Mouse (Mus musculus) embryonic facial prominence, embryonic 14.5 days (tissue): Measurements from ENCODE around the gene Etl4. TPM values are rescaled to one million over a fixed set of nuclear protein-coding genes. Genes with fewer than 3 reads are reported as not detected.
A peak's percentile ranks its signal among the peaks of the same experiment; 100 is the strongest.

Experiments used
- ATAC-seq: fragments of 200-750 bp; cut with Nextera tagmentation; 2 replicates; pipeline ENCODE4 v1.8.0; 2017; ENCODE audit warnings: low read depth, moderate number of reproducible peaks, moderate TSS enrichment
- DNase-seq: peaks from one replicate; pipeline ENCODE4 v3.0.0-alpha.2; 2015; ENCODE audit warnings: low spot score
- H3K27ac ChIP-seq: fragments of 300-500 bp; sonication (generic); replicated peaks from 2 replicates; pipeline ENCODE4 v1.5.1; 2014; ENCODE audit warnings: low read depth, mild to moderate bottlenecking, low read length, moderate library complexity
- H3K27me3 ChIP-seq: fragments of 300-500 bp; sonication (generic); replicated peaks from 2 replicates; pipeline ENCODE4 v1.6.1; 2014; ENCODE audit warnings: low read length; ENCODE audit not compliant: control insufficient read depth, insufficient read depth
- H3K36me3 ChIP-seq: fragments of 300-500 bp; sonication (generic); 2 replicates; pipeline ENCODE4 v1.6.1; 2014; ENCODE audit warnings: low read length, mixed read lengths; ENCODE audit not compliant: control insufficient read depth, insufficient read depth
- H3K4me1 ChIP-seq: fragments of 300-500 bp; sonication (generic); 2 replicates; pipeline ENCODE4 v1.6.1; 2014; ENCODE audit warnings: antibody characterized with exemption, low read length; ENCODE audit not compliant: control insufficient read depth, insufficient read depth
- H3K4me2 ChIP-seq: fragments of 300-500 bp; sonication (generic); 2 replicates; pipeline ENCODE4 v1.6.1; 2014; ENCODE audit warnings: low read depth, mild to moderate bottlenecking, low read length, moderate library complexity, mixed read lengths
- H3K4me3 ChIP-seq: fragments of 300-500 bp; sonication (generic); 2 replicates; pipeline ENCODE4 v1.5.1; 2014; ENCODE audit warnings: low read depth, mild to moderate bottlenecking, low read length
- H3K9ac ChIP-seq: fragments of 300-500 bp; sonication (generic); 2 replicates; pipeline ENCODE4 v1.6.1; 2014; ENCODE audit warnings: low read depth, mild to moderate bottlenecking, low read length, moderate library complexity, mixed read lengths
- H3K9me3 ChIP-seq: fragments of 300-500 bp; sonication (generic); 2 replicates; pipeline ENCODE4 v1.6.1; 2016; ENCODE audit warnings: low read length; ENCODE audit not compliant: control insufficient read depth
- WGBS: fragments of 180-500 bp; shearing (Covaris S2); extraction: QIAGEN DNeasy Blood & Tissue Kit; methylation state at CpG from one replicate; pipeline ENCODE4 v1.1.7; 2014; 5-methylcytosine and 5-hydroxymethylcytosine counted together
- polyA plus RNA-seq: library from polyadenylated mRNA; unstranded; fragments of >200 nt; fragmentation: Nextera tagmentation; extraction: Ambion mirVana; gene quantifications from 2 replicates; pipeline ENCODE4 v1.2.1, GENCODE M21; 2014

The Etl4 gene
- polyA plus RNA-seq, 1 experiment from 2014 or later = 39.2 TPM

DNA sequence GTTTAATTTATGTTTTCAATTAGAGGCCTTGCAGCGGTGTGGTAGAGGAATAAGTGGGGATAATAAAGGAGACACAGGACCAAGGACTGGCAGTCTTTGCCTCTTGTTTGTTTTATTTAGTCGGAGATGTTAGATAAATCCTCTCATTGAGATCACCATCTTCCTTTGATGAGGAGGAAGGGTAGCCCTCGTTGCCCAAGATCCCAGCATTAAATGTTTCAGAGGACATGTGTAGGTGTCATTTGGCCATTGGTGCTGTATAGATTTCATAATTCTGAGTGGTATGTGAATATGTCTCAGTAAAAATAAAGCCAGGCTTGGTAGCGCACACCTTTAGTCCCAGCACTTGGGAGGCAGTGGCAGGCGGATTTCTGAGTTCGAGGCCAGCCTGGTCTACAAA lies 508.4 kb downstream of the Etl4 start:
- H3K36me3 ChIP-seq = no peaks in the 10 kb centered on the region
- H3K27me3 ChIP-seq = no peaks in the 10 kb centered on the region
- ATAC-seq (no peak), DNase-seq (no peak)
- H3K4me1 ChIP-seq = peaks cover 15% of the 10 kb centered on the region
- H3K4me3 ChIP-seq = no peak overlapping the region
- H3K27ac ChIP-seq = no peak overlapping the region
- H3K9me3 ChIP-seq = no peaks in the 10 kb centered on the region
- no peak overlapping the region for H3K4me2 ChIP-seq
- no peak overlapping the region for H3K9ac ChIP-seq
- 67% methylated on average over 6 of the region's 6 CpGs for WGBS

DNA sequence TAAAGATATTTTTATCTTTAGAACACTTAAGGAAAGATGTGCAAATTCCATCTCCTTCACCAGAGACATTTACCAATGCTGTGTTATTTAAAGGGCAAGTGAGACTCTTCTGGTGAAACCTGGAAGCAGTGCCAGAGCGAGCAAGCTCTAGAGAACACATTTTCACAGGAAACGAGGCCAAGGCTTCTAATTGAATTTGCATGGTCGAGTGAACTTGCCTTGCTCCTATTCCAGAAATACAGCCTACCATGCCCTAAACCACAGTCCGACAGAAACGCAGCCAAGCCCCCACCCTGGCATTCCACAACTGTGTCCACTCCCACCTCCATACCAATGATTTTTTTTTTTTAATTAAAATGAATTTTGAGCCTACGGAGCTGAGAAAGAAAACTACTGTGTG lies 510.4 kb downstream of the Etl4 start:
- no peak overlapping the region for H3K9ac ChIP-seq
- H3K4me1 ChIP-seq = peaks cover 15% of the 10 kb centered on the region
- H3K9me3 ChIP-seq = no peaks in the 10 kb centered on the region
- no peaks in the 10 kb centered on the region for H3K36me3 ChIP-seq
- peak; percentile 80; the same call in 1 of the 2 replicates for ATAC-seq
- H3K27me3 ChIP-seq = no peaks in the 10 kb centered on the region
- H3K4me3 ChIP-seq = no peak overlapping the region
- DNase-seq = peak; percentile 92
- no peak overlapping the region for H3K4me2 ChIP-seq
- 18% methylated on average over 6 of the region's 6 CpGs for WGBS
- H3K27ac ChIP-seq = no peak overlapping the region

DNA sequence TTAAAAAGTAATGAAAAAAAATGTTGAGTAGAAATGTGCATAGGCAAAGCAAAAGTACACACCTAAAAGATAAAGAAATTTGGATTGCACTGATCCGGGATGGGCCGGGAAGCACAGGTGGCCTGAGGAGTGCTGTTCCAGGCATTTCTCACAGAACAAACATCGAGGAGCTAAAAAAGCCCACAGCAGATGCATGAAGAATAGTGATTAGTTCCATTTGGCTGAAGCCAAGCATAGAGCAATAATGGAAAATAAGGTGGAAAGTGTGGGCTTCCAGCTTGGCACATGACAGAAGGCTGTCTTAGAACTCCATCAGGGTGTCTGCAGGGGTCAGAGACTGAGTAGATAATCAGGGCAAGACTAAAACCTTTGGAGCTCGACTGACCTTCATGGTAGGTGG lies 512.7 kb downstream of the Etl4 start:
- Histone ChIP-seq H3K27me3 (no peaks in the 10 kb centered on the region), H3K27ac (no peak overlapping the region), H3K4me2 (no peak overlapping the region), H3K4me1 (peaks cover 15% of the 10 kb centered on the region), H3K4me3 (no peak overlapping the region), H3K36me3 (no peaks in the 10 kb centered on the region), H3K9ac (no peak overlapping the region), H3K9me3 (no peaks in the 10 kb centered on the region)
- no peak for DNase-seq
- 71% methylated on average over 4 of the region's 4 CpGs for WGBS
- no peak for ATAC-seq

DNA sequence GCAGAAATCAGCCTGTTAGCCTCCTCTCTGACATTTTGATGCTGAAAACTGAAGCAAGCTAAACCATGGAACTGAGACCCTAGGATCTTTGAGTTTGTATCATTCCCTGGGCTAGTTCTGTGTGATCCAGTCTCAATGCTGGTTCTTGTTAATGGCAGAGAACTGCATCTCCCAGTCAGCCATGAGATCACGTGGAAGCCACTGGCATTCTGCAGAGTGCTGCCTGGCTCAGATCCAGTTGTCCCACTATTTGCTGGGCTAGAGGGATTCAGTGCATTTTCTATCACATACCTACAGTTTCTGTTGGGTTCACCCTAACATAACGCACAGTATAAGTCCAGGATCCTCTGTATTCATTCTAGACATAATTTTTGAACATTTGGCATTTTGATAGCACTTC lies 524.1 kb downstream of the Etl4 start:
- no peak overlapping the region for H3K4me2 ChIP-seq
- H3K4me1 ChIP-seq = no peaks in the 10 kb centered on the region
- H3K9me3 ChIP-seq = no peaks in the 10 kb centered on the region
- ATAC-seq (no peak), DNase-seq (no peak)
- no peak overlapping the region for H3K4me3 ChIP-seq
- H3K27me3 ChIP-seq = no peaks in the 10 kb centered on the region
- H3K27ac ChIP-seq = no peak overlapping the region
- H3K36me3 ChIP-seq = no peaks in the 10 kb centered on the region
- no peak overlapping the region for H3K9ac ChIP-seq
- WGBS = 81% methylated on average over 2 of the region's 2 CpGs

DNA sequence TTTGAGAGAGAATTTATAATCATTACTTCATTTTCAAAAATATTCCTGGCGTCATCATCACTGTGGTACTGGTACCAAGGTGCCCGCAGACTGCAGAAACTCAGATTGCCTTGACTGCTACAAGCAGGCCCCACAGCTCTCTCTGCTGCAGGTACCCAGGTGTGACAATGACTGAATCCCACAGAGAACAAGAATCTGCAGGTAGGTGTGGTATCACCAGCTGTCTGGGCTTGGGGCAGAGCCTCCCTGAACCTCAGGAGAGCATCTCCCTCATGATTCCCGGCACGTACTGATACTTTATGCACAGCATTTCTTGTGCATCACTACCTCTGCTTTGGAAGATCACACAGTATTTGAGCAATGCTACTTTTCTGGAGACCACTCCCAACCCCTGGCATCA lies 526.0 kb downstream of the Etl4 start:
- Histone ChIP-seq H3K9ac (no peak overlapping the region), H3K4me3 (no peak overlapping the region), H3K27me3 (no peaks in the 10 kb centered on the region), H3K36me3 (no peaks in the 10 kb centered on the region), H3K4me1 (no peaks in the 10 kb centered on the region), H3K27ac (no peak overlapping the region), H3K4me2 (no peak overlapping the region), H3K9me3 (no peaks in the 10 kb centered on the region)
- ATAC-seq = peak; percentile 85; the same call in 1 of the 2 replicates
- DNase-seq = no peak
- 88% methylated on average over 4 of the region's 4 CpGs for WGBS

DNA sequence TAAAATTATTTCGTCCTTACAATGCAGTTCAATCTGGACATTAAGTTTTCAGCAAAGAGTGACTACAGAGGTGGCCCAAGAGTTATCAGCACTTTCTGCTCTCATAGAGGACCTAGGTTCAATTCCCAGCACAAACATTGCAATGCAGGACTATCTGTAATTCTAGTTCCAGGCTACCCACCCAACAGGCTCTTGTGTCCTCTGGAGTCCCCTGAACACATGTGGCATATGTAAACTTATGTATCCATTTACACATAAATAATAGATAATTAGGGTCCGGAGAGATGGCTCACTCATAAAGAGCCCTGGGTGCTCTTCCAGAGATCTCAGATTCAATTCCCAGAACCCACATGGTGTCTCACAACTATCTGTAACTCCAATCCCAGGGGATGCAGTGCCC lies 533.2 kb downstream of the Etl4 start:
- H3K36me3 ChIP-seq = no peaks in the 10 kb centered on the region
- H3K4me3 ChIP-seq = no peak overlapping the region
- no peak overlapping the region for H3K27ac ChIP-seq
- no peak overlapping the region for H3K9ac ChIP-seq
- H3K9me3 ChIP-seq = no peaks in the 10 kb centered on the region
- WGBS = 85% methylated on average over 2 of the region's 2 CpGs
- ATAC-seq (no peak), DNase-seq (no peak)
- no peak overlapping the region for H3K4me2 ChIP-seq
- no peaks in the 10 kb centered on the region for H3K27me3 ChIP-seq
- peaks cover 5% of the 10 kb centered on the region for H3K4me1 ChIP-seq

DNA sequence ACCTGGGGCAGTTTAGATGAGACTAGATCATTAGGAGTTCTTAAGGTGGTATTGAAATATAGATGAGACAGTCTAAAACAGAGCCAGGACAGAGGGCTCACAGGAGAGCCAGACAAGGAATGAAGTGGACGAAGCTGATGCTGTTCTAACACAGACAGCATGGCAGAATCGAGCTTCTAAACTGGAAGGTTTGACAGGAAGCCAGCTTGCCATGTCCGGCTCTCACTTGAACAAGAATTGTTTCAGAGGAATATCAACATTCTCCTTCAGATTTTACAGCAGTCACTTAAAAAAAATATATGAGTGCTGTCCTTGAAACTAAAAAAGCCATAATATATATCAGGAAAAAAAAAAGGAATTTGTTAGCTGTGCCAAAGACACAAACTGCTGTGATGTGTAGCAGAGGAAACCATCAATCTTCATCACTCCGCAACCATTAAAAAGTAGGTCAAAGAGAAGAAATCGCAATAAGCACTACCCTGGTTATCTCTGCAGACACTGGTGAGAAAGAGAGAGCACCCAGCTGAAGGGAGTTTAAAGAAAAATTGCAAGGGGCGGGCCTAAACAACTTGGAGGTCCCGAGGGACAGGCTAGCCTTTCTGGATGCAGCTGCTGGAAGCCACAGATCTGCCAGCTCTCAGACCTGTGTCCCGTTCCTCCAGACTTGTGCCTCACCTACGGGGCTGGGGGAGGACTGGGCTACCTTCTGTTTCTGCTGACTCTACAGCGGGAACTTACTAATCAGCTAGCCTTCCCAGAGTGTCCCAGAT lies 534.3 kb downstream of the Etl4 start:
- Histone ChIP-seq H3K9ac (no peak overlapping the region), H3K4me1 (peaks cover 5% of the 10 kb centered on the region), H3K36me3 (no peaks in the 10 kb centered on the region), H3K27ac (no peak overlapping the region), H3K9me3 (no peaks in the 10 kb centered on the region), H3K27me3 (no peaks in the 10 kb centered on the region), H3K4me3 (no peak overlapping the region), H3K4me2 (no peak overlapping the region)
- ATAC-seq = no peak
- 48% methylated on average over 10 of the region's 10 CpGs for WGBS
- DNase-seq = peak; percentile 41

DNA sequence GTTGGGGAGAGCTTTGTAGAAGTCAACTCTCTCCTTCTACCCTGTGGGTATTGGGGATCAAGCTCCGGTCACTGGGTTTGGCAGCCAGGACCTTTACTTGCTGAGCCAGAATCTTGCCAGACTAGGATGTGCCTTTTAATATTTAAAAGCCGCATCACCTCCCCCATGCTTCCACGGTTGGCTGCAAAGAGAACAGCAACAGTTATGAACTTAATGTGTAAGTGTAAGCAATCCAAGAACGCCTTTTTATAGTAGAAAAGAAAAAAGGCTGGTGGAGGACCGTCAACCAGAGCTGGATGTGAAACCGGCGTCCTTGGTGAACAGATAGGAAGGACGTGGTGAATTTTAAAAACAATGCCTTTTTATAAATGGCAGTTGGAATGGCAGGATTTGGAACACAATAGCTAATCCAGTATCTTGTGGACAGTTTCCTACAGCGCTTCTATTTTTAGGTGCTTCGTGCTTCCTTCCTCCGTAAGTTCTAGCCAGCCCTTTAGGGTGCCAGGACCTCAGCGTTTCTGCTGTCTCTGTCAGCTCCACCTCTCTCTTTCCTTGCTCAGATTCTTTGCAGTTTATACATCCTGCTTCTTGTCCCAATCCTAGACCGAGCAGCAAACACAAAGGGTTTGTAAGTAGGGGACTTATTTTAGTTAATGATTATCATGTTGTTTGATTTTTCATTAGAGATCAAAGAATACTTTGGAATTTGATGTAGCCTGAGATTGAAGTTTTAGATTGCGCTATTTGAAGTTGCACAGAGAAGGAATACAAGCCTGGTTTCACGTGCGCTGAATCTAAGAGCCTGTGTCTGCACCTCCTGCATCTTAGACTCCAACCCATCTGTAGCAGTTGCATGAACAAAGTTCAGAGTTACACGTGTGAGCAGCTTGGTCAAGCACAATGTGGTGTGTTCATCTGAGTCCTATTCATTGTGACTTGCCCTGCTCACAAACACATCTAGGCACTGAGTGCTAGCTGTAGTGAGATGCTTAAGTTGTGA lies 535.9 kb downstream of the Etl4 start:
- Histone ChIP-seq H3K27me3 (no peaks in the 10 kb centered on the region), H3K4me2 (0 out of 2 replicates have a peak overlapping the region, but pooled peaks have one; percentile 6), H3K36me3 (no peaks in the 10 kb centered on the region), H3K4me1 (peaks cover 5% of the 10 kb centered on the region), H3K9me3 (no peaks in the 10 kb centered on the region), H3K27ac (peak overlapping the region; percentile 40), H3K9ac (no peak overlapping the region), H3K4me3 (no peak overlapping the region)
- ATAC-seq (no peak), DNase-seq (peak; percentile 53)
- WGBS = 59% methylated on average over 17 of the region's 17 CpGs
